Mouse (Mus musculus): ENCODE measurements around the gene Olfr828. TPM values are rescaled to one million over a fixed set of nuclear protein-coding genes. Genes with fewer than 3 reads are reported as not detected.

The Olfr828 gene
- not detected in 2 replicates for polyA plus RNA-seq (2016; fragmentation: Nextera tagmentation; extraction: Ambion mirVana)

DNA sequence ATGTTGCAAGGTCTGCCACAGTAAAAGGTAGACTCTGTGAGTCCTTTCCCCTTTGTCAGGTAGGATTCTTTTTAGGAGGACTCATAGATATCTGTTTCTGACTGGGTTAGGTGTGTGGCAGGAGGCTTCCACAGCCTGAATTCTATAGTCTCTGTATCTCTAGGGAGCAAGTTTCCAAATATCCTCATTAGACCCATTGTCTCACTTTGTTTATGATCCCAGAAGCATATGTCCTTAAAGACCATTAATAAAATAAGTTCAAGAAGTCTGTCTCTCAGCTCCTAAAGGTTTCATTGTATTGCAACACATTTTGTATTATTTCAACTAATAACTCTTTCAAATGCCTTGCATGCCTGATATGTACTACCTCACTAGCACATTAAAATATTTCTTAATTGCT, at the start of gene Olfr828:
Gene Olfr828 (minus strand): TSS at position 101 of the 400 bp plus-strand sequence.
- ATAC-seq (ENCODE audit: insufficient number of reproducible peaks, low FRiP score): no peak
- Histone ChIP-seq H3K9ac (no peak within 1 kb of the TSS), H3K36me3 (no peaks in the 10 kb centered on the region), H3K27ac (ENCODE audit: poor library complexity, severe bottlenecking) (no peak within 1 kb of the TSS), H3K9me3 (replicated peaks) (no peaks in the 10 kb centered on the region), H3K4me3 (no peak within 1 kb of the TSS), H3K4me1 (replicated peaks) (no peaks in the 10 kb centered on the region), H3K4me2 (no peak within 1 kb of the TSS), H3K27me3 (replicated peaks) (no peaks in the 10 kb centered on the region)

DNA sequence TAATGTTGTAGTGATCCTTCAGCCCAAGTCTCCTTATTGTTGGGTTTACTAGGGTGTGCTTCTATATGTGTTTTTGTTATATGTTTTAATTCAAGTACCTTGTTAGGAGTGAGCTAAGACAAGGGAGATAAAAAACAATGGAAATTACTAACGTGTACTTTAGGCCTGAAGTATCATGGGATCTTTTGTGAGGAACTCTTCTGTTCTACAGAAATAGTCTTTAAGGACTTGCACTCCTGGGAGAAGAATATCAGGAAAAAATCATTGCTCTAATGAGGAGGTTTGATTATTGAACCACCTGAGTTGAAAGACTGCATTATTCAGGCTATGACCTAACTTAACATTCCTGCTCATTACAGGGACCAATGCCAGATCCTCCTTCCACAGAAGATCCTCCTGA, 35.3 kb upstream of the Olfr828 start, which contains the start of gene Olfr829:
Gene Olfr829 (plus strand): TSS at position 301 of the 400 bp plus-strand sequence.
- Histone ChIP-seq H3K4me2 (no peak within 1 kb of the TSS), H3K9me3 (replicated peaks) (no peaks in the 10 kb centered on the region; the same call in 1 of the 2 replicates), H3K27ac (ENCODE audit: poor library complexity, severe bottlenecking) (no peak within 1 kb of the TSS), H3K27me3 (replicated peaks) (no peaks in the 10 kb centered on the region), H3K4me3 (no peak within 1 kb of the TSS), H3K4me1 (replicated peaks) (no peaks in the 10 kb centered on the region), H3K36me3 (no peaks in the 10 kb centered on the region), H3K9ac (no peak within 1 kb of the TSS)
- ATAC-seq (ENCODE audit: insufficient number of reproducible peaks, low FRiP score): no peak
- 37% methylated on average over 1 of the region's 1 CpGs for WGBS

- Histone ChIP-seq H3K36me3 (no peaks in the 10 kb centered on the region), H3K9me3 (replicated peaks) (0 out of 2 replicates have a peak, but pooled peaks cover 1% of the 10 kb centered on the region), H3K4me3 (no peak overlapping the region), H3K4me2 (no peak overlapping the region), H3K4me1 (replicated peaks) (no peaks in the 10 kb centered on the region), H3K27ac (ENCODE audit: poor library complexity, severe bottlenecking) (no peak overlapping the region), H3K9ac (no peak overlapping the region), H3K27me3 (replicated peaks) (no peaks in the 10 kb centered on the region)
- ATAC-seq (ENCODE audit: insufficient number of reproducible peaks, low FRiP score): no peak
- 55% methylated on average over 7 of the region's 7 CpGs for WGBS
Observed at GRCm38 (mm10) chr9:18785316-18785715, 34.0 kb downstream of the Olfr828 start.

GRCm38 (mm10) chr9:18779476-18779875, 39.9 kb downstream of the Olfr828 start:
- no peak for ATAC-seq (ENCODE audit: insufficient number of reproducible peaks, low FRiP score)
- Histone ChIP-seq H3K27me3 (replicated peaks) (no peaks in the 10 kb centered on the region), H3K9me3 (replicated peaks) (no peaks in the 10 kb centered on the region), H3K4me3 (no peak overlapping the region), H3K4me1 (replicated peaks) (no peaks in the 10 kb centered on the region), H3K9ac (no peak overlapping the region), H3K36me3 (no peaks in the 10 kb centered on the region), H3K27ac (ENCODE audit: poor library complexity, severe bottlenecking) (no peak overlapping the region), H3K4me2 (no peak overlapping the region)
- WGBS: 57% methylated on average over 24 of the region's 24 CpGs

DNA sequence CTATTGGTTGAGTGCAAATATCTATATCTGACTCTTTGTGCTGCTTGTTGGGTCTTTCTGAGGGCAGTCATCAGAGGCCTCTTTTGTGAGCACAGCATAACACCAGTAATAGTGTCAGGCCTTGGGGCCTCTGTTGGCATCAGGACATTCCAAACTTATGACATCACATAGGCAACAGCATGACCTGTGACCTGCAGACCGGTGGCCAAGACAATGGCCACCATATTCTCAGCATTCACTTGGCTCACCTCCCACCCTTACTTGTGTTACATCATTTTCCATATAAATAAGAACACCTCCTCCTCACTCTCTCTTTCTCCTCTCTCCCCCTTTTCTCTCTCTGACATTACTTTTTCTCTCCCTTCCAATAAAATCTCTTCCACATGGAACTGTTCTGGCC, 40.3 kb downstream of the Olfr828 start:
- no peak overlapping the region for H3K4me3 ChIP-seq
- no peaks in the 10 kb centered on the region for H3K9me3 ChIP-seq (replicated peaks)
- H3K36me3 ChIP-seq: no peaks in the 10 kb centered on the region
- H3K27ac ChIP-seq (ENCODE audit: poor library complexity, severe bottlenecking): no peak overlapping the region
- 52% methylated on average over 1 of the region's 1 CpGs for WGBS
- H3K9ac ChIP-seq: no peak overlapping the region
- no peak for ATAC-seq (ENCODE audit: insufficient number of reproducible peaks, low FRiP score)
- H3K4me2 ChIP-seq: no peak overlapping the region
- no peaks in the 10 kb centered on the region for H3K27me3 ChIP-seq (replicated peaks)
- H3K4me1 ChIP-seq (replicated peaks): no peaks in the 10 kb centered on the region

Other genes starting within 250 kb of the Olfr828 start
- 1.7 TPM in 2 replicates for gene Muc16, start 145.0 kb downstream of the Olfr828 start, polyA plus RNA-seq (2016; fragmentation: Nextera tagmentation; extraction: Ambion mirVana)
- not detected in 2 replicates for gene Olfr24, start 55.5 kb downstream of the Olfr828 start, polyA plus RNA-seq (2016; fragmentation: Nextera tagmentation; extraction: Ambion mirVana)
- gene Olfr829, start 35.4 kb upstream of the Olfr828 start, polyA plus RNA-seq (2016; fragmentation: Nextera tagmentation; extraction: Ambion mirVana): not detected in 2 replicates
- not detected in 2 replicates for gene Olfr830, start 55.2 kb upstream of the Olfr828 start, polyA plus RNA-seq (2016; fragmentation: Nextera tagmentation; extraction: Ambion mirVana)
- gene Olfr832, start 117.6 kb upstream of the Olfr828 start, polyA plus RNA-seq (2016; fragmentation: Nextera tagmentation; extraction: Ambion mirVana): not detected in 2 replicates
- not detected in 2 replicates for gene Olfr834, start 168.5 kb upstream of the Olfr828 start, polyA plus RNA-seq (2016; fragmentation: Nextera tagmentation; extraction: Ambion mirVana)
- gene Olfr835, start 213.2 kb upstream of the Olfr828 start, polyA plus RNA-seq (2016; fragmentation: Nextera tagmentation; extraction: Ambion mirVana): not detected in 2 replicates

All from heart, embryonic 12.5 days (tissue).